Mouse (Mus musculus): ENCODE data around the gene Gm20379. TPM values are rescaled to one million over a fixed set of nuclear protein-coding genes. Genes with fewer than 3 reads are reported as not detected.
A peak's percentile ranks its signal among the peaks of the same experiment; 100 is the strongest.

The Gm20379 gene
- 0.49 and 0.82 TPM in 2 replicates for polyA plus RNA-seq (2014; fragmentation: Nextera tagmentation; extraction: Ambion mirVana)

DNA sequence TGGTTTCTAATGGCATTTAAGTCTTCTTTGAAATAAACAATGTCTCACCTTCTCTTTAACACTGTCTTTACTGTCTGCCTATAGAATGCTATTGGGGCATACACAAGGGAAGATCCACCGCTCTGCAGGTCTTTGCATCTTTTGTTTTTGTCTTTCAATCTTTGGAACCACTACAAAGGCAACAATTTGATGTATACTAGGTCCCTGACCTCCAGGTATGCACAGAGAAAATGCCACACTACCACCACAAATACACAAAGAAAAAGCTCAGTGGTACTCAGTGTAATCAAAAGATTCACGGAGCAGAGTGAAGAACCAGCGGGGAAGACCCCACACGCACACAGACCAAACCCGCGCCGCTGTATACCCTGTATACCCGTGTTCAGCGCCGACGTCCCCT is at the start of gene Gm20379:
TSS of gene Gm20379 (plus strand) at position 301 of the 400 bp plus-strand sequence.
- Histone ChIP-seq H3K4me2 (ENCODE audit: low read length) (no peak within 1 kb of the TSS), H3K27ac (replicated peaks; ENCODE audit: low read depth, low read length) (no peak within 1 kb of the TSS), H3K27me3 (ENCODE audit: control insufficient read depth, insufficient read depth, low read length) (no peaks in the 10 kb centered on the region), H3K9me3 (ENCODE audit: control insufficient read depth, low read length) (no peaks in the 10 kb centered on the region), H3K9ac (replicated peaks; ENCODE audit: low read length) (no peak within 1 kb of the TSS), H3K4me1 (ENCODE audit: control insufficient read depth, insufficient read depth, low read length) (no peaks in the 10 kb centered on the region), H3K36me3 (ENCODE audit: control insufficient read depth, insufficient read depth, low read length) (peaks cover 22% of the 10 kb centered on the region), H3K4me3 (replicated peaks; ENCODE audit: low read depth, low read length) (no peak within 1 kb of the TSS)
- no peak for ATAC-seq (ENCODE audit: low FRiP score, low TSS enrichment)
- DNase-seq = no peak
- 98% methylated on average over 11 of the region's 11 CpGs for WGBS

DNA sequence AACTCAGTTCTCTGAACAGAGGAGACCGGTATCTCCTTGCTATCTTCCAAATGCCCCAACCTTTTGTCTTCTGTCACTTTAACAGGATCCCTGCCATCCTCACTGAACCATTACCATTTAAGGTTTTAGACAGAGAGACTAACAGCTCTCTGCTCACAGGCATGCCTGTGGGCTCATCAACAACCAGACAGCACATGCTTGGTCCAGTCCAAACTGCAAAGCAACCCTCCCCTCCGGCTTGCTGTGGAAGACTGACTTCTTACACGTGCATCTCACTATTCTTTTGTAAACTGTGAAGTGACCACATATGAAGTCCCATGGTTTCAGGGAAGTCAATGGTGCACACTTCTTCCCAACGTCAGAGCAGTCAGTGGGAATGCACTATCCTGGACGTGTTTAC is 44.5 kb upstream of the Gm20379 start:
- ATAC-seq (ENCODE audit: low FRiP score, low TSS enrichment) (no peak), DNase-seq (no peak)
- 92% methylated on average over 5 of the region's 5 CpGs for WGBS
- H3K9ac ChIP-seq (replicated peaks; ENCODE audit: low read length) = no peak overlapping the region
- no peaks in the 10 kb centered on the region for H3K9me3 ChIP-seq (ENCODE audit: control insufficient read depth, low read length)
- H3K4me3 ChIP-seq (replicated peaks; ENCODE audit: low read depth, low read length) = no peak overlapping the region
- H3K27ac ChIP-seq (replicated peaks; ENCODE audit: low read depth, low read length) = no peak overlapping the region
- H3K27me3 ChIP-seq (ENCODE audit: control insufficient read depth, insufficient read depth, low read length) = no peaks in the 10 kb centered on the region
- peaks cover 7% of the 10 kb centered on the region; the same call in 1 of the 2 replicates for H3K36me3 ChIP-seq (ENCODE audit: control insufficient read depth, insufficient read depth, low read length)
- H3K4me2 ChIP-seq (ENCODE audit: low read length) = no peak overlapping the region
- H3K4me1 ChIP-seq (ENCODE audit: control insufficient read depth, insufficient read depth, low read length) = no peaks in the 10 kb centered on the region

DNA sequence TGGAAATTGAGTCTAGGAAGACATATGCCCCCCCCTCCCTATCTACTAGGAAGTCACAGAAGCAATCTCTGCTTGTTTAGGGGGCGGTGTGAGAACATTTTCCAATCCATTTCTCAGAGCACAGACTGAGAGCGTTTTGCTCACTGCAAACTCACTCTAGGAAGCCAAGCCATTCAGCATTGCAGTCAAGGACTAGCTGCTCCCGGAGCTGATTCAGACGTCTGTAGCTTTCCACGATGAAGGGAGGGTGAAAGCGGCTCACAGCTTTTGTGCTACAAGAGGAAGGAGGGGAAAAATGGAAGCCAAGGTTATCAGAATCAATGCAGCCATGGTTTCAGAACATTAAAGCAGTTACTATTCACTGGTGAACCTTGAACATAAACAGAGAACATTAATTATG is 42.2 kb upstream of the Gm20379 start:
- Histone ChIP-seq H3K9ac (replicated peaks; ENCODE audit: low read length) (no peak overlapping the region), H3K9me3 (ENCODE audit: control insufficient read depth, low read length) (no peaks in the 10 kb centered on the region), H3K4me2 (ENCODE audit: low read length) (no peak overlapping the region), H3K36me3 (ENCODE audit: control insufficient read depth, insufficient read depth, low read length) (peaks cover 3% of the 10 kb centered on the region; the same call in 1 of the 2 replicates), H3K27ac (replicated peaks; ENCODE audit: low read depth, low read length) (no peak overlapping the region), H3K27me3 (ENCODE audit: control insufficient read depth, insufficient read depth, low read length) (no peaks in the 10 kb centered on the region), H3K4me3 (replicated peaks; ENCODE audit: low read depth, low read length) (no peak overlapping the region), H3K4me1 (ENCODE audit: control insufficient read depth, insufficient read depth, low read length) (no peaks in the 10 kb centered on the region)
- no peak for DNase-seq
- WGBS = 90% methylated on average over 6 of the region's 6 CpGs
- ATAC-seq (ENCODE audit: low FRiP score, low TSS enrichment) = no peak

DNA sequence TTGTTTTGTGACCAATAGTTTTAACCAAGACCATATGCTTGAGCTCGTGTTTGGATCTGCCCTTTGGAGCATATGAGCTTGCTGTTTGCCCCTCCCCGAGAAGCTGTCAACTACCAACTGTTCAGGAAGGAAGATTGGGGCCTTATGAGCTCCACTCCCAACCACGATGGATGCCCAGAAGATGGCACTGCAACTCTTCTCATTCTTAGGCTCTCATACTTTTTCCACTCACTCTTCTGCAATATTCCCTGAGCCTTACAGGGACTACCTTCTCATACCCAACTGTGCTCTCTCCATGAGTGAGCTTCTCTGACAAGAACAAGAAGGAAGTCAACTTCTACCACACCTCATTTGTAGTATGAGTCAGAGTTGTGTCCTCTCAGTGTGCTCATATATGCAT is 38.7 kb upstream of the Gm20379 start:
- Histone ChIP-seq H3K27me3 (ENCODE audit: control insufficient read depth, insufficient read depth, low read length) (no peaks in the 10 kb centered on the region), H3K4me1 (ENCODE audit: control insufficient read depth, insufficient read depth, low read length) (no peaks in the 10 kb centered on the region), H3K4me3 (replicated peaks; ENCODE audit: low read depth, low read length) (no peak overlapping the region), H3K27ac (replicated peaks; ENCODE audit: low read depth, low read length) (no peak overlapping the region), H3K9ac (replicated peaks; ENCODE audit: low read length) (no peak overlapping the region), H3K4me2 (ENCODE audit: low read length) (no peak overlapping the region), H3K9me3 (ENCODE audit: control insufficient read depth, low read length) (no peaks in the 10 kb centered on the region), H3K36me3 (ENCODE audit: control insufficient read depth, insufficient read depth, low read length) (peaks cover 3% of the 10 kb centered on the region; the same call in 1 of the 2 replicates)
- no peak for ATAC-seq (ENCODE audit: low FRiP score, low TSS enrichment)
- DNase-seq = no peak
- 95% methylated on average over 3 of the region's 3 CpGs for WGBS

DNA sequence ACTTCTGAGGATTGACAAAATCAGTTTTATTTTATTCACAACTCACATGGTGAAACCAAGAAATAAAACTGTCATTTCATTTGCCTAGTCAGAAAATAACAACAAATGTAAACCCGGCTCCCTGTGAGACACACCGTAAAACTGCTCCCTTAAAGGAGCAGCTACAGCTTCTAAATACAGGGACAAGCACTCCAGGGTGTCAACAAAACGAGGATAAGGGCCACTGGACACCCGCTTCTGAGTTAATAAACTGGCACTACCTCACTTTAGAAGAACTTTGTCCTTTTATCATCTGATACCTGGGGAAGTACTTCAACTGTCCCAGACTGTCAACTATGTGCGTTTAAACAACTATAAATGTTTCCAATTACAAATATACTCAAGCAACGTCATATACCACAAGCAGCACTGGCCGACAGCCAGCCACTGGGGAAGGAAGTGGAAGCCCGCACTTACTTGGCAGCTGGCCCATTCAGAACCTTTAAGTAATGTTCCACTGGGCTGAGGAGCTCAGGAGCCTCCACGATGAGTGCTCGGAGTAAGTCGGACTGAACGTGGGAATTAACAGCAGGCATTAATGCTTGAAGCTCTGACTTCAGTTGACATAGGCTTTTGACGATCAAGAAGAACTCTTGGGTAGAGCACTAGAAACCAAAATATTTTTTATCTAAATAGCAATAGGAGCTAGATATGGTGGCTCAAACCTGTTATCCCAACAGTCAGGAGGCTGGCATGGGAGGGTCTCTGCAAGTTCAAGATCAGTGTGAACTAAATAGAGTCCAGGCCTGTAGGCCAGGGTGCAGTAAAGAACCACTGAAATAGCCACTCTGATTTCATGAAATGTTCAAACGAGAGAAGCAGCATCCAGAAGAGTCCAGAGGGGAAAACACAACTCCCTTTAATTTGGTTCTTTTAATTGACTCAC is 31.2 kb upstream of the Gm20379 start:
- ATAC-seq (ENCODE audit: low FRiP score, low TSS enrichment) (no peak), DNase-seq (peak; percentile 15)
- WGBS = 87% methylated on average over 14 of the region's 14 CpGs
- Histone ChIP-seq H3K27me3 (ENCODE audit: control insufficient read depth, insufficient read depth, low read length) (no peaks in the 10 kb centered on the region), H3K4me2 (ENCODE audit: low read length) (no peak overlapping the region), H3K36me3 (ENCODE audit: control insufficient read depth, insufficient read depth, low read length) (0 out of 2 replicates have a peak, but pooled peaks cover 3% of the 10 kb centered on the region), H3K27ac (replicated peaks; ENCODE audit: low read depth, low read length) (no peak overlapping the region), H3K4me3 (replicated peaks; ENCODE audit: low read depth, low read length) (no peak overlapping the region), H3K9me3 (ENCODE audit: control insufficient read depth, low read length) (no peaks in the 10 kb centered on the region), H3K4me1 (ENCODE audit: control insufficient read depth, insufficient read depth, low read length) (no peaks in the 10 kb centered on the region), H3K9ac (replicated peaks; ENCODE audit: low read length) (no peak overlapping the region)

DNA sequence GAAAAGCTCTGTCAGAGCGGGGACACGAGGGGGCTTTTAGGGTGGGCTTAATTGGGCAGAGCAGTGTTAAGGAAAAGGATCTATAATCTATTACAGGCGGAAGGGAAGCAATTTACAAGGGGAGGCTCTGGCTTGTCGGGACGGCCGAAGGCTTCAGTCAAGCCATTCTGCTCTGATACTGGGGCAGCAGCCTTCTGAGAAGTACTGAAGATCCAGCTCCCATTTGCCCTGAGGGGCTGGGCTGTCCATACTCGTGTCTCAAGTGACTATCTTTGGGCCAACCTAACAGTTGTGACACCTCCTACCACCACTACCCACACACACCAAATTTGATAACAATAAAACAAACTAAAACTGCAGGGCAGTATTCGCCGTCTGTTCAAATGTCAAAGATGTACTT is 30.5 kb upstream of the Gm20379 start:
- 95% methylated on average over 9 of the region's 9 CpGs for WGBS
- H3K4me3 ChIP-seq (replicated peaks; ENCODE audit: low read depth, low read length) = no peak overlapping the region
- no peak overlapping the region for H3K27ac ChIP-seq (replicated peaks; ENCODE audit: low read depth, low read length)
- no peaks in the 10 kb centered on the region for H3K9me3 ChIP-seq (ENCODE audit: control insufficient read depth, low read length)
- ATAC-seq (ENCODE audit: low FRiP score, low TSS enrichment) (no peak), DNase-seq (no peak)
- no peak overlapping the region for H3K9ac ChIP-seq (replicated peaks; ENCODE audit: low read length)
- no peak overlapping the region for H3K4me2 ChIP-seq (ENCODE audit: low read length)
- H3K4me1 ChIP-seq (ENCODE audit: control insufficient read depth, insufficient read depth, low read length) = no peaks in the 10 kb centered on the region
- no peaks in the 10 kb centered on the region for H3K27me3 ChIP-seq (ENCODE audit: control insufficient read depth, insufficient read depth, low read length)
- 0 out of 2 replicates have a peak, but pooled peaks cover 3% of the 10 kb centered on the region for H3K36me3 ChIP-seq (ENCODE audit: control insufficient read depth, insufficient read depth, low read length)

DNA sequence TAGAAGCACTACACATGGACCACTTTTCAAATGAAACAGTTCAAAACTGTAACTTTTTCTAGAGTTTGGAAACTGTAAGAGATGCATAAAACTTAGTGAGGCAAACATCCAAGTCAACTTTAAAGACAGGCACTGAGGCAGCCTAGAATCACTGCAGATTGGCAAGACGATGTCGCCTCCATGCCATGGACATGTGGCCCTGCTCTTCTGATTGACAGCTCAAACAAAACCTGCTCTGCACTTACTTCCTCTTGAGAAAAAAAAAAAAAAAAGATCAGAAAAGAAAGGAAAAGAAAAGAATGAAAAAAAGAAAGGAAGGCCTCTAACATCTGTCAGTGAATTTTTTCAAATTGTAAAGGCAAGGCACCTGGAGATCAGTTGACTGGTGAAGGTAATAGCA is 28.8 kb upstream of the Gm20379 start:
- Histone ChIP-seq H3K4me2 (ENCODE audit: low read length) (no peak overlapping the region), H3K27me3 (ENCODE audit: control insufficient read depth, insufficient read depth, low read length) (no peaks in the 10 kb centered on the region), H3K4me1 (ENCODE audit: control insufficient read depth, insufficient read depth, low read length) (no peaks in the 10 kb centered on the region), H3K36me3 (ENCODE audit: control insufficient read depth, insufficient read depth, low read length) (peaks cover 6% of the 10 kb centered on the region; the same call in 1 of the 2 replicates), H3K9me3 (ENCODE audit: control insufficient read depth, low read length) (no peaks in the 10 kb centered on the region), H3K27ac (replicated peaks; ENCODE audit: low read depth, low read length) (no peak overlapping the region), H3K4me3 (replicated peaks; ENCODE audit: low read depth, low read length) (no peak overlapping the region), H3K9ac (replicated peaks; ENCODE audit: low read length) (no peak overlapping the region)
- DNase-seq = no peak
- no peak for ATAC-seq (ENCODE audit: low FRiP score, low TSS enrichment)
- WGBS = 92% methylated on average over 2 of the region's 2 CpGs

DNA sequence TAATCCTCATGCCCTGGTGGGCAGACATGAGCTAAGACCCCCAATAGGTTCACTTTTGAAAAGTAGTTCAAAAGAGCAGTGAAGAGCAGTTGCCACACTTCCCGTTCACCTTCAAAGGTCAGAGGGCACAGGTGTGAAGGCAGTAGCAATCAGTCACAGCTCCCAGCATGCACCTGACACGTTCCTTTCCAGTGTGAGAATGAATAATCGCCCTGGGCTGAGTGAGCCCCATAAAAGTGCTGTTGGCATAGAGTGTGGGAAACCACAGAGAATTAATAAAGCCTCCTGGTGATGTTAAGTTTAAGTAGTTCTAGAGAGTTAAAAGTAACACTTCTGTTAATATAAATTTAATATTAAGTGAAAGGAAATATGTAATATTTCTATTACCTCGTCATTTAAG is 14.2 kb upstream of the Gm20379 start:
- Histone ChIP-seq H3K4me3 (replicated peaks; ENCODE audit: low read depth, low read length) (no peak overlapping the region), H3K4me1 (ENCODE audit: control insufficient read depth, insufficient read depth, low read length) (no peaks in the 10 kb centered on the region), H3K27ac (replicated peaks; ENCODE audit: low read depth, low read length) (no peak overlapping the region), H3K36me3 (ENCODE audit: control insufficient read depth, insufficient read depth, low read length) (peaks cover 3% of the 10 kb centered on the region; the same call in 1 of the 2 replicates), H3K9ac (replicated peaks; ENCODE audit: low read length) (no peak overlapping the region), H3K4me2 (ENCODE audit: low read length) (no peak overlapping the region), H3K9me3 (ENCODE audit: control insufficient read depth, low read length) (no peaks in the 10 kb centered on the region), H3K27me3 (ENCODE audit: control insufficient read depth, insufficient read depth, low read length) (no peaks in the 10 kb centered on the region)
- DNase-seq = no peak
- no peak for ATAC-seq (ENCODE audit: low FRiP score, low TSS enrichment)
- 90% methylated on average over 4 of the region's 4 CpGs for WGBS

DNA sequence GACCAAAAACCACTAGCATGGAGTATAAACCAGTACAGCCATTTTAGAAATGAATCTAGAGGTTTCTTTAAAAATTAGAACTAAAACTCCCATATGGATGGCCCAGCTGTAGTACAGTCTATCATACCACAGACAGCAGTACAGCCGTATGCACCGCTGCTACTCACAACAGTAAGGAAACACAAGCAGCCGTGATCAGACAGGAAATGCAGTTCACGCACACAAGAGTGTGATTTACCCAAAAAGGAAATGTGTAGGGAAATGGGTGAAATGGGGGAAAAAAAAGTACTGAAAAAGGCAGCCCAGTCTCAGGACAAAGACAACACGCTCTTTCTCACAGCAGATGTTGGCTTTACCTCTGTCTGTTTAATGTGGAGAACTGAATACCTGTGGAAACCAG is 11.9 kb upstream of the Gm20379 start:
- 96% methylated on average over 5 of the region's 5 CpGs for WGBS
- H3K27ac ChIP-seq (replicated peaks; ENCODE audit: low read depth, low read length) = no peak overlapping the region
- ATAC-seq (ENCODE audit: low FRiP score, low TSS enrichment) = no peak
- H3K9me3 ChIP-seq (ENCODE audit: control insufficient read depth, low read length) = no peaks in the 10 kb centered on the region
- H3K4me1 ChIP-seq (ENCODE audit: control insufficient read depth, insufficient read depth, low read length) = no peaks in the 10 kb centered on the region
- no peak overlapping the region for H3K9ac ChIP-seq (replicated peaks; ENCODE audit: low read length)
- no peak for DNase-seq
- H3K4me3 ChIP-seq (replicated peaks; ENCODE audit: low read depth, low read length) = no peak overlapping the region
- no peaks in the 10 kb centered on the region for H3K27me3 ChIP-seq (ENCODE audit: control insufficient read depth, insufficient read depth, low read length)
- peaks cover 13% of the 10 kb centered on the region for H3K36me3 ChIP-seq (ENCODE audit: control insufficient read depth, insufficient read depth, low read length)
- H3K4me2 ChIP-seq (ENCODE audit: low read length) = no peak overlapping the region
